Mouse (Mus musculus): ENCODE data around the gene F11r. TPM values are rescaled to one million over a fixed set of nuclear protein-coding genes. Genes with fewer than 3 reads are reported as not detected.
"Not testable (repeated sequence)": the region's sequence is repeated elsewhere in the genome, so short reads cannot be mapped to it uniquely, and the experiment has no call there.

The F11r gene
- total RNA-seq, 2 experiments from 2014 or later = 64.9 to 66.2 TPM

DNA sequence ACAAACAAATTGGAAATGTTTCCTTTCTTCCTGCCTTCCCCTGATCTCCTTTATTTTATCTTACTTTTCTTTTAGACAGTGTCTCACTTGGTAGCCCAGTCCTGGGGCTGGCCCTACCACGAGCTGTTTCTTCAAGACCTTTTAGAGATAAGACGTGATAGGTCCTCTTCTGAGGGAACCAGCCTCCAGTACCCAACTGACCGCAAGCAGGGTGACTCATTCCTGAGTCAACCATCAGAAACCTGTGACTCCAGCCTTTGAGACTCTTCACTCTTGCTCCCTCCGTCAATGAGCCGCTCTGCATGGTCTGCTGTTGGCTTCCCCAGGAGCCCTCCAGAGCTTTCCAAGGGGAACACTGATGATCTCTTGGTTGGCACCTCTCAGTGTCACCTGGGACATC, 33.6 kb downstream of the F11r start:
- DNase-seq = peak; percentile 23

DNA sequence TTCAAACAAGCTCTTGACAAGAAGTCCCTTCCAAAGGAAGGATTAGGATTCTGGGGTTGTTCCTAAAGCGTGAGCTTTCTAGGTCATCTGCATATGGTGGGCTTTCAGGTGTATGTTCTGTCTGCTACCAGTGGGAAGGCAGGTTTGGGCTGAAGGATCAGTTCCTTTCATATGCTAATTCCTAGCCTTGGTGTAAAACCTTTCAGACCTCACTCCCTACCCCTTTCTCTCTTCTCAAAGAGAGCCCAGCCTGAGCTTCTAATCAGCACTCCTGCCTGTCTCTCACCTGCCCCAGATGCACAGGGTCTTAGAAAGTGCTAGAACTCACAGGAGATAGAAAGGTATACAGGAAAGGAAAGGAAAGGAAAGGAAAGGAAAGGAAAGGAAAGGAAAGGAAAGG, 34.1 kb downstream of the F11r start:
- no peak for DNase-seq

DNA sequence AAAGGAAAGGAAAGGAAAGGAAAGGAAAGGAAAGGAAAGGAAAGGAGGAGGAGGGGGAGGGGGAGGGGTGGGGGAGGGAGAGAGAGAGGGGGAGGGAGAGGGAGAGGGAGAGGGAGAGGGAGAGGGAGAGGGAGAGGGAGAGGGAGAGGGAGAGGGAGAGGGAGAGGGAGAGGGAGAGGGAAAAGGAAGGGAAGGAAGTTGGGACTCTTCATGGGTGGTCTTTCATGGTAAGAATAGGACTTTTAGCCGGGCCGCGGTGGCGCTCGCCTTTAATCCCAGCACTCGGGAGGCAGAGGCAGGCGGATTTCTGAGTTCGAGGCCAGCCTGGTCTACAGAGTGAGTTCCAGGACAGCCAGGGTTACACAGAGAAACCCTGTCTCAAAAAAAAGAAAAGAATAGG, 34.6 kb downstream of the F11r start:
- DNase-seq = not testable (repeated sequence)

DNA sequence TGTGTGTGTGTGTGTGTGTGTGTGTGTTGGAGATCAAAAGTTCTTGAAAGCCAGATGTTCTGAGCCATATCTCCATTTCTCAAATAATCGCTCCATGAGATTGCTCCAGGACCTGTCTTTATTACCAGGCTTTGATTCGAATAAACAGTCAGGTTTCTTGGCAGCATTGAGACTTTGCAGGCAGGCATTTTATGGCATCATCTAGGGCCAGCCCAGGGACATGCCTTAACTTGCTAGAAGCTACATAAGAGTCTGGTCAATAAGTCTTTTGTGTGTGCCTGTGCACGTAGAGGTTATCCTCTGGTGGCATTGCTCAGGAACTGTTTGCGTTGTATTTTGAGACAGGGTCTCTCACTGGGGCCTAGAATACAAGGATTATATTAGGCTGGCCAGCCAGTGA, 36.2 kb downstream of the F11r start:
- DNase-seq = no peak

DNA sequence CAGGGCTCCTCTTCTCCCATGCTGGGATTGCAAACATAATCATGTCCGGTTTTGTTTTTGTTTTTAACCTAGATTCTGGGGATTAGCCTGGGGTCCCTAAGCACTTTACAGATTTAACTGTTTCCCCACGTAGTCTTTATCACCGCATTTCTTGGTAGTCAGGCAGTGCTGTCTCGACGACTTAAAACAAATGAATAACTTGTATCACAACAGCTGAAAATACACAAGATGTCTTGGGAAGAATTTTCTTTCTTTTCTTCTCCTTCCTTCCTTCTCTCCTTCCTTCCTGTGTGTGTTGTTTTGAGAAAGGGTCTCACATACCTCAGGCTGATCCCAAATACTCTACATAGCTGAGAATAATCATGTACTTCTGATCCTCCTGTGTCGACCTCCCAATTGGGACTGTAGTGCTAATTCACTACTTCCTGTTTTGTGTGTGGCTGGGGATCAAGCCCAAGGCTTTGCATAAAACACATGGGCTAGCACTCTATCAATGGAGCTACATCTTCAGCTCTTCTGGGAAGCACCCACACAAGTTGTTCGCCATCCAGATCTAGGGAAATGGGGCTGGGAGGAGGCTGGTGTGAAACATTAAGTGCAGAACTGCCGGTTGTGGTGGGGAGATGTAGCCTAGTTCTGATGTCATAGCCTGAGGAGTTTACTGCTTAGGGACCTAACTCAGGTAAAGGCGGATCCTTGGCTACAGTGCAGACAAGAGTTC, 36.7 kb downstream of the F11r start:
- no peak for DNase-seq

DNA sequence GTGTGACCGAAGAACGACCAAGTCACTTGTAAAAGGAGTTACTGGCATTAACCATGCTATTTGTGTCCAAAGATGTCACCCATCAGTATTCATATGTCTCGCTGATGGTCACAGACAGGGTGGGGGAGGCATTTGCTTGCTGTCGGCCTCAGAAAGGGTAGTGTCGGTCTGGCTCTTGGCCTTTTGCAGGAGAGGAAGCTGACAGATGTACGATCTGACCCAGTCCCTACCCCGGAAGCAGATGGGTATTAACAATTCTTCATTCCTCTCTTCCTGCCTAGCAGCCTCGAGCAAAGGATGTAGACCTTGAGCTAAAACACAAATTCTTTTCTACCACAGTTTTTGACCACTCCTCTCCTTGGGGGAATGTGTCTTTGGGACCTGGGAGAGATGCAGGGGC, 39.8 kb downstream of the F11r start:
- DNase-seq = no peak

DNA sequence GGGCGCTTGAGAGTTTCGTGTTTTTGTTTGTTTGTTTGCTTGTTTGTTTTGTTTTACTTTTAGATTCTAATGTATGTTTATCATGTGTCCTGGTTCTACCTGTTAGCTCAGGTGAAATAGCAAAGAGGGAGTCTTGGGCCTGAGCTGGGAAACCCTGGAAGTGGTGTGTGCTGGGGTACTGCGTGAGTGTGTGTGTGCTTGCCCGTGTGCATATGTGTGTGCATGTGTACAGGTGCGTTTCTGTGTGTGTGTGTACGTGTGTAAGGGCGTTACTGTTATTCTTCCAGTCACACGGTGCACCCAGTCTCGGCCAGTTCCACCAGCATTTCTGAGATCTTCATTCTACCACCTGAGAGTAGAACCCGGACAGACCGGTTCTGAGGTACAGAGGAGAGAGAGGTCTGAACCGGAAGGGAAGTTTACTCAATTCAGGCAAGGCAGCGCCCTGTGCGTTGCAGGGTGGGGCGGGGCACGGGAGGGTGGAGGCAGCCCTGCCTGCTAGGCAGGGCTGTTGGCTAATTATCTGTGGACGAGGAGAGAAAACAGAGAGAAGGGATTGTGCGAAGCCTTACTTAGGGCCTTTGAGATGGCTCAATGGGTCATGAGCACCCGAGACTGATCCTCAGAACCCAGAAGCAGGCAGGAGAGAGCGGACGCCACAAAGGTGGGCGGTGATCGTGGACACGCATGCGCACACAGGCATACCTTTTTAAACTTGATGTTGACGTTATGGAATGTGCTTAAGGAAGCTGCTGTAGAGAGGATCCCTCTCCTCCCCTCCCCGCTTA, 40.6 kb downstream of the F11r start:
- DNase-seq = no peak

DNA sequence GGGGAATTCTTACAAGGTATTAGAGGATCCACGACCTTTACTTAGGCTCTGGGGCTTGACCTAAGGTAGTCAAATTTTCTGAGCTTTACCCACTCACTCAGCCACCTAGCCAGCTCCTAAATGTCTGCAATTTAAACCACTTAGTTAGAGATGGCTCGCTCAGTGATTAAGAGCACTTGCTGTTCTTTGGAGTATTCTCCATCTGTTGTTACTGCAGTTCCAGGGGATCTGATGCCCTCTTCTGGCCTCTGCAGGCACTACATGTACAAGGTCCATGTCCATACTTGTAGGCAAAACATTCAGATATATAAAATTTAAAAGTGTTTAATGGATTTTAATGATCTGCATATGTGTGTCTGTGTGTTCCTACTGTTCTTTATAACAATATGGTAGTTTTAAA, 41.6 kb downstream of the F11r start:
- peak; percentile 82 for DNase-seq

DNA sequence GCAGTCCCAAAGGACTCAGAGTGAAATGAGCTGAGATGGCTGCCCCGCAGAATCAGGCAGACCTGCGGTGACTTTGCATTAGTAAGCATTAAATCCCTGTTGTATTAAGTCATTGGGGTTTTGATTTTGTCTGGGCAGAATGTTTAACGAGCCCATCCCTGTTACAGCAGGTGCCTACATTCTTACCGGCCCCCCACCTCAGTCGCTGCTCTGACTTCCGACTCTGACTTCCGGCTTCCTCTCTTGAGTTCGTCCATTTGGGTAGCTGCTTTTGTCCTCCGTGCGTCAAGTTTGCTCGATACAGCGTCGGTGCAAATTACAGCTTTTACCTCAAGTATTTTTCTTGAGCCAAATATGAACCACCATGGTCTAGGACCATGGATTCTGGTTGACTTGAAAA, 56.9 kb downstream of the F11r start:
- DNase-seq = no peak

DNA sequence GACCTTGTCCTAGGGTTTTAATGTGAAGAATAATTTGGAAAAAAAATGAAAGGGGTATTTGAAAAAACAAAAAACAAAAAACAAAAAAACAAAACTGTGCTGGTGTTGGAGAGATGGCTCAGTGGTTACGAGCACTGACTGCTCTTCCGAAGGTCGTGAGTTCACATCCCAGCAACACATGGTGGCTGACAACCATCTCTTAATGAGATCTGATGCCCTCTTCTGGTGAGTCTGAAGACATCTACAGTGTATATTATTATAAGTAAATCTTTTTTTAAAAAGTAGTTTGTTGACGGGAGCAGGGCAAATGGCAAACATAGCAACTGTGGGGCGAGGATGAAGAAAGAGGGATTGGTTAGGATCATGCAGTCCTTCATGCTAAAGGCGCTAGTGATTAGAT, 58.0 kb downstream of the F11r start:
- DNase-seq = no peak

DNA sequence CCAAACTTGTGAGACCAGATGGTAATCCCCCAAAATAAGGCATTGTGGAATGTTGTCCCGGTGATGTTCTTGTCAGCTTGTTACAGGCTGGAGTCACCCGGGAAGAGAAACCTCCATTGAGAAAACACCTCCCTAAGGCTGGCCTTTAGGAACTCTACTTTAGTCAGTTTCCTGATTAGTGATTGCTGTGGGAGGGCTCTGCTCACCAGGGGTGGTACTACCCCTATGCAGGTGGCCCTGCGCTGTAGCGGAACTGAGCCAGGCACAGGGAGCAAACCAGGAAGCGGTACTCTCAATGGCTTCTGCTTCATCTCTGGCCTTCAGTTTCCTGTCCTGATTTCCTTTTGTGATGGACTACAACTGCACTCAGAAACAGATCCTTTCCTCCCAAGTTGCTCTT, 62.5 kb downstream of the F11r start:
- DNase-seq = no peak

DNA sequence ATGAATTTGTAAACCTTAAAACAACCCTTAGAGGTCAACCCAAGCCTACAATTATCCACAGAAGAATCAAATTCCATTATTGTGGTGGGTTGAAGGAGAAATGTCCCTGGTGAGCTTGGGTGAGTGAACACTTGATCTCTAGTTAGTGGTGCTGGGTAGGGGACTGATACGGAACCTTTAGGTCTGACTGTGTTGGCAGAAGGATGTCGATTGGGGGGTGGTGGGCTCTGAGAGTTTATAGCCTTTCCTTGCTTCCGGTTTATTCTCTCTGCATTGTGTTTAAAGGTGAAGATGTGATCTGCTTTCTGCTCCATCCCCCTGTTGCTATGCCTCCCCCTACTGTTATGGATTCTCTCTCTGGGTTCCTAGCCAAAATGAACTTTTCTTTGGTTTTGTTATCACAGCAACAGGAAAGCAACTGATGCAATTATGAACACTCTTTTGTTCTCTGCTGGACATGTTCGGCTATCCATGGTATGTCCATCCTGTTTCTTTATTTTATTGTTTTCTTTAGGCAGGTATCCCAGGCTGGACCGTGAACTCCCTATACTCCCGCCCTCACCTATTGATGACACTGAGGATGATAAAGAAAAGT, 63.8 kb downstream of the F11r start:
- DNase-seq = no peak

DNA sequence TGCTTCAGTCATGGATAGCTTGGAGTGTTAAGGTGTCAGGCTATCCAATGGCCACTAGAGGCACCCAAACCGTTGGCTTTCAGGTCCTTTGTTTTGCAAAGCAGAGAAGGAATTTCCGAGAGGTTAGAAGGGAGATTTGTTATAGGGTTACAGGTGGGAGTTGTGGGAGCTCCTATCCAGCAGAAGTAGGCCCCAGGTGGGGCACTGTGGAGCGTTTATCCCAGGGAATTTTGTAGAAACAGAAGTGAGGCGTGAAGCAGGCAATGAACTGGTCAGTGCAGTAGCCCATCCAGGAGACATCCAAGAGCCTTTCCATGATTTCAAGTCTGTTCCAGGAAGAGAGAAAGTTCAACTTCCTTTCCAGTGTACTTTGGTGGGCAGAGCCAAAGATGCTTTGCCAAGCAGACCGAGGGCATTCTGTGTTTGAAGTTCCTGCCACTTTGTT, 64.3 kb downstream of the F11r start:
- peak; percentile 33 for DNase-seq

DNA sequence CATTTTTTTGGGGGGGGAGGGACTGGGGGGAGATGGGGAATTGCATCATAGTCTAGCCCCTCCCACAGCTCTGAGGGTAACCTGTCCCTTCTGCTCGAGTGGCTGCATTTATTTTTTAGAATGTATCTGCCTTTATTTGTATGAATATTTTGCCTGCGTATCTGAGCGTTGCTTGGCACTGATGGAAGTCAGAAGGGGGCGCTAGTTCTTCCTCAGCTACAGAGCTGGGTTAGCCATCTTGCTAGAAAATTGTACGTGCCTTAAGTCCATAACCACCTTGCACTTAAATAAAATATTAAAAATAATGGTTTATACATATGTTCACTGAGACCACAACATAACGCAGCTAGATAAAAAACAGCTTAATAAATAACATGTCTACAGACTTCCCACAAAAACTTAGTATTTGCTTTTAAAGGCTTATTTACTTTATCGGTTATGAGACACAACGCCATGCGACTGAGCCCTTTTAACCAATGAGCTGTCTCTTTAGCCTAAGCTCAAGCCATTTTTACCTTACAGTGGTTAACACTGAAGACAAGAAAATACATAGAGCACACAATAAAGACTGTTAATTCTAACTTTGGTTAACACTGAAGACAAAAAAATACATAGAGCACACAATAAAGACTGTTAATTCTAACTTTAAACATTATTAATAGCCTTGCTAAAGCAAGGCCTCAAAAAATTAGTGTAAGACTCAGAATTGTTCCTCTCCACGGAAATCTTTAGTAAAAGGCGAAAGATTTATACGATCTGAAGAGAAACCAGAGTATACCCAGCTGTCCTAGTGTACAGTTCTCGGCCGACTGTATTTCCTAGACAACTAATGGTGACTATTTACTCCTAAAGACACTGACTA, 65.3 kb downstream of the F11r start:
- peak; percentile 60 for DNase-seq

DNA sequence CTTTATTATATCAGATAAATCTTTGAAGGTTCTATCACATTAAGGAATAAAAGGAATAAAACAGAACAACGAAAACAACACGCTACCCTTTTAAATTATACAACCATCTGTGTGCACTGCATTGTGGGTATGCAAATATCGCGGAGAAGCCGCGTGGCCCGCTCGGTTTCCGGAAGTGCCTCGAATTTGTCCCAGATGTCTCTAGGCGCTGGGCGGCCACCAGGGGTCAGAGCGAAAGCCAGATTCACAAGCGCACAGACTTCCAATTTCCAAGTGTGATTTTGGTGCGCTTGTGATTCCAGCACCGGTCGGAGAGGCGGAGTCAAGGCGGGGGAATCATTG, 65.9 kb downstream of the F11r start, which contains the start of gene Alyref2:
TSS of gene Alyref2 (plus strand) at position 229 of the 342 bp plus-strand sequence.
- DNase-seq = peak; percentile 94

DNA sequence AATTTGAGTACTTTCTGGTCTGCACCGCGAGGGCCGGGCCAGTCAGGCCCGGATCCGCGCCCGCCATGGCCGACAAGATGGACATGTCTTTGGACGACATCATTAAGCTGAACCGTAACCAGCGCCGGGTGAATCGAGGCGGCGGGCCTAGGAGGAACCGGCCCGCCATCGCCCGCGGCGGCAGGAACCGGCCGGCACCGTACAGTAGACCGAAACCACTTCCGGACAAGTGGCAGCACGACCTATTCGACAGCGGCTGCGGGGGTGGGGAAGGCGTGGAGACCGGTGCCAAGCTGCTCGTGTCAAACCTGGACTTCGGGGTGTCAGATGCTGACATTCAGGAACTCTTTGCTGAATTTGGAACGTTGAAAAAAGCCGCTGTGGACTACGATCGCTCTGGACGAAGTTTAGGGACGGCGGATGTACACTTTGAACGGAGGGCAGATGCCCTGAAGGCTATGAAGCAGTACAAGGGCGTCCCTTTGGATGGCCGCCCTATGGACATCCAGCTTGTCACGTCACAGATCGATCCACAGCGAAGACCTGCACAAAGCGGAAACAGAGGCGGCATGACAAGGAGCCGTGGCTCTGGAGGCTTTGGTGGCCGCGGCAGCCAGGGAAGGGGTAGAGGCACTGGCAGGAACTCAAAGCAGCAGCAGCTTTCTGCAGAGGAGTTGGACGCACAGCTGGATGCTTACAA, 66.4 kb downstream of the F11r start:
- peak; percentile 72 for DNase-seq

DNA sequence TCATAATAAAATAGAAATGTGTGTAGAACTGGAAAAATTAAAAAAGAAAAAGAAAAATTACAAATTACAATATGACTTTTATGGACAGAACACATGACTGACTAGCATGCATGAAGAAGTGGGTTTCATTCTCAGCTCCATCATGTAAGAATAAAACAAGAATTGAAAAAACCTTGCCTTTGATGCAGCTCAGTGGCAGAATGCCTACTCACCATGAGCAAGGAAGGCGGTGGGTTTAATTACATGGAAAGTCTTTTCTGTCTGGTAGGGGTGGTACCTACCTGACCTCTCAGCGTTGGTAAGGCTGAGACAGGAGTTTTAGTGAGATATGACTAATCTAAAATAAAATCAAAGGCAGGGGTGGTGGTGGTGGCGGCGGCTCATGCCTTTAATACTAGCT, 67.3 kb downstream of the F11r start:
- DNase-seq = no peak

DNA sequence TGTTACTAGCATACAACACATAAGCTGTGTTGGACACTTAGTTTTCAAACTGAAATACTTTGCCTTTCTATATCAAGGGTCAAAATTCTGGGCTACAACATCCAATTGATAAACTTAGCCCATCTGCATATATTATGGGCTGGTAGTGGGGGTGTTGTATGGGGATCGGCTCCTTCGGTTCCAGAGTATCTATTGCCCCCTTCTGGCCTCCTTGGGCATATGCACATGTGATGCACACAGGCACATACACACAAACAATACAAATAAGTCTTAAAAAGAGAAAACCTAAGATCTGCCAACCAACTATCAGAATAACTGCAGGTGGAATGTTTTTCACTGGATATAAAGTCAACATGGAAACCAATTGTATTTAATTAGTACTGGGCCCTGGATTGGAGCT, 75.9 kb downstream of the F11r start:
- no peak for DNase-seq

DNA sequence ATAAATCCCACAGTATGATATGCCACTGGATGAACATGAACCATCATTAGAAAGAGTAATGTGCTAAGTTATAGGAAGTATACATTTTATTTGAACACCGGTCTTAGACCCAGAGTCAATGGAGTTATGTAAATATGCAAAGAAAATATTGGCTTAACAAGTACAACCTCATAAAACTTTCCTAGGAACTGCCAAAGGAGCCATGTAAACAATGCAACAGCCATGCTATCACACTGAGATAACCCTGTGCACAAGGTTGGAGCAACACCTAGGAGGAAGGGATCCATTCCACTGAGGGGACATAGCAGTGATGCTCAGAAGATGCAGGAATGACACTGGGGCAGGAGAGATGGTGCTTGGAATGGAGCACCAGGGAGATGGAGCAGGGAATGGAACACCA, 76.4 kb downstream of the F11r start:
- no peak for DNase-seq
